Comparison of ENCODE assay signal across 34 mouse cellular contexts in genomic region chr1:85764291-85764690, GRCm38 (mm10). TPM values are rescaled to one million over a fixed set of nuclear protein-coding genes. Genes with fewer than 3 reads are reported as not detected.
"Had no signal": no experiment of that assay in that cellular context is flagged by ENCODE, and none has a peak within 500 bp of the region (broad histone marks: within the 10 kb centered on the region; RNA-seq: fewer than 3 reads in every experiment).

No protein-coding gene starts in this region.

- H3K27ac ChIP-seq: heart, embryonic 10.5 days; heart, embryonic 13.5 days; heart, embryonic 15.5 days; hindbrain, embryonic 10.5 days; hindbrain, embryonic 12.5 days; hindbrain, embryonic 15.5 days; hindbrain, postnatal 0 days; intestine, embryonic 15.5 days; kidney, embryonic 15.5 days; kidney, postnatal 0 days; layer of hippocampus, adult 2 months; left cerebral cortex, adult 2 months had no signal

- H3K9ac ChIP-seq: heart, embryonic 12.5 days; heart, embryonic 13.5 days; heart, embryonic 15.5 days; hindbrain, embryonic 12.5 days; hindbrain, embryonic 15.5 days; intestine, embryonic 15.5 days; kidney, embryonic 15.5 days had no signal

- DNase-seq: heart, postnatal 10 days; heart, postnatal 14 days; heart, postnatal 36 days; heart, postnatal 4 days; kidney, adult 11 months; kidney, adult 18-20 months; kidney, adult 2 months; kidney, adult 8-10 months; kidney, adult 9 months; kidney, postnatal 10 days; kidney, postnatal 14 days; kidney, postnatal 25 days; kidney, postnatal 36 days; kidney, postnatal 4 days; layer of hippocampus, adult 9-11 months; layer of hippocampus, postnatal 36 days had no signal

- H3K27me3 ChIP-seq: heart, embryonic 12.5 days; heart, embryonic 13.5 days; heart, embryonic 15.5 days; hindbrain, embryonic 12.5 days; hindbrain, embryonic 15.5 days; intestine, embryonic 15.5 days; kidney, embryonic 15.5 days had no signal

- H3K4me1 ChIP-seq: heart, embryonic 10.5 days; heart, embryonic 13.5 days; heart, embryonic 15.5 days; hindbrain, embryonic 10.5 days; hindbrain, embryonic 12.5 days; hindbrain, embryonic 15.5 days; intestine, embryonic 15.5 days; kidney, embryonic 15.5 days had no signal

- H3K9me3 ChIP-seq: heart, embryonic 10.5 days; heart, embryonic 12.5 days; heart, embryonic 13.5 days; heart, embryonic 15.5 days; hindbrain, embryonic 10.5 days; hindbrain, embryonic 12.5 days; hindbrain, embryonic 15.5 days; intestine, embryonic 15.5 days; kidney, embryonic 15.5 days had no signal

- H3K36me3 ChIP-seq: heart, embryonic 10.5 days; heart, embryonic 12.5 days; heart, embryonic 13.5 days; heart, embryonic 15.5 days; hindbrain, embryonic 10.5 days; hindbrain, embryonic 12.5 days; hindbrain, embryonic 15.5 days; intestine, embryonic 15.5 days; kidney, embryonic 15.5 days had no signal

- H3K4me2 ChIP-seq: heart, embryonic 11.5 days; heart, embryonic 12.5 days; heart, embryonic 13.5 days; heart, embryonic 15.5 days; hindbrain, embryonic 12.5 days; hindbrain, embryonic 15.5 days; intestine, embryonic 15.5 days; kidney, embryonic 15.5 days had no signal

- H3K4me3 ChIP-seq: heart, embryonic 10.5 days; heart, embryonic 12.5 days; heart, embryonic 13.5 days; heart, embryonic 15.5 days; hindbrain, embryonic 10.5 days; hindbrain, embryonic 12.5 days; hindbrain, embryonic 15.5 days; intestine, embryonic 15.5 days; kidney, embryonic 15.5 days; layer of hippocampus, adult 2 months; left cerebral cortex, adult 2 months had no signal

- ATAC-seq: hindbrain, embryonic 16.5 days; hindbrain, postnatal 0 days; inflammation-experienced regulatory T-cells, adult 6 months; intestine, embryonic 15.5 days; intestine, embryonic 16.5 days; intestine, postnatal 0 days had no signal

RNA-seq across cellular contexts. Expression of gene A630001G21Rik, which starts 14.2 kb away (rescaled TPM):
- total RNA-seq: hindbrain, postnatal 0 days; left cerebral cortex, adult 2 months had no signal
